ENCODE assay signal across 11 mouse cellular contexts in the genomic region with DNA sequence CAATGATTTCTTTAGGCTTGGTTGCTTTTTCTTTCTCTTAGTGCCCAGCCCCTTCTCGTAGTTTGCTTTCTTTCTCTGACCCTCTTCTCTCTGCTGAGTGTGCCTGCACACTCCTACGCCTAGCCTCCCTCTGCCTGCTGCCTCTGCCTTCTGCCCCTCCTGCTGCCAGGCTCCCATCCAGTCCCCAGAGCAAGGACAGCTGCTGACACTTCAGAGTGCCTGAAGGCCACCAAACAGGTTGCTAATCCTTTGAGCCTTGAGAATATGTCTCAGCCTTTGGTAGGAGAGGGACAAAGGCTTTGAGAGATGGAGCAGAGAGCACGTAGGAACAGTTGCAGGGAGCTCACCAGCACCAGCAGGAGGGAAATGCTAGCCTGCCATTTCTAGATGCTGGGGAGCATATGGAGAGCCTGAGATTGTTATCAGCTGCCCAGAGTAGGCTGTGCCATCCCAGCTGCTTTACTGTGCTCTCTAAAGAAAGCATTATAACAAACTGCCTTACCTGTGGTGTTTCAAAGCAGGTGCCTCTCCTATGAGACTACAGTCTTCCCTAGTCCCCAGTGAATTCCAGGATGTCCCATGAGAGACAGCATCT.
DNase-seq lines count a peak whose midpoint lies in the region; ATAC-seq and TF ChIP-seq lines count a peak whose summit lies in the region.
"Had no signal": no experiment of that assay in that cellular context is flagged by ENCODE, and none has a peak within 500 bp of the region (broad histone marks: within the 10 kb centered on the region; RNA-seq: fewer than 3 reads in every experiment).

No protein-coding gene starts in this region.

- no peak for DNase-seq in kidney, adult 18-20 months
- peak; percentile 45 for DNase-seq in brain, embryonic 14.5 days (ENCODE audit: low read depth)
- DNase-seq in layer of hippocampus, postnatal 25 days (ENCODE audit: extremely low spot score in 1 of 2, low spot score in 1 of 2), result peak; percentile 52 to 58
- DNase-seq in cerebellum, adult 11 months, result no peak
- no peak for DNase-seq in urinary bladder, adult 2 months (ENCODE audit: low spot score)
- DNase-seq: kidney, adult 9 months; lung, postnatal 36 days had no signal

- H3K36me3 ChIP-seq in kidney, embryonic 15.5 days, result no peaks in the 10 kb centered on the region
- H3K36me3 ChIP-seq: liver, embryonic 12.5 days had no signal

- H3K4me1 ChIP-seq in kidney, embryonic 15.5 days, result 0 out of 2 replicates have a peak, but pooled peaks cover 4% of the 10 kb centered on the region
- H3K4me1 ChIP-seq: liver, embryonic 12.5 days had no signal

- ATAC-seq in kidney, embryonic 15.5 days (replicated peaks; ENCODE audit: low FRiP score), result peak; percentile 76
- peak; percentile 99 for ATAC-seq in frontal cortex, adult (ENCODE audit: low TSS enrichment)
- no peak for ATAC-seq in erythroid progenitor cell, adult 5-6 weeks (replicated peaks; ENCODE audit: low FRiP score, poor library complexity, severe bottlenecking)
- ATAC-seq: liver, embryonic 12.5 days had no signal

- H3K9ac ChIP-seq in kidney, embryonic 15.5 days, result no peak overlapping the region
- H3K9ac ChIP-seq: liver, embryonic 12.5 days had no signal

- WGBS in kidney, embryonic 15.5 days, result 44% methylated on average over 3 of the region's 3 CpGs

- no peaks in the 10 kb centered on the region for H3K9me3 ChIP-seq in kidney, embryonic 15.5 days (replicated peaks)
- H3K9me3 ChIP-seq: liver, embryonic 12.5 days had no signal

- H3K4me2 ChIP-seq in kidney, embryonic 15.5 days, result no peak overlapping the region
- H3K4me2 ChIP-seq: liver, embryonic 12.5 days had no signal

- 0 out of 2 replicates have a peak overlapping the region, but pooled peaks have one; percentile 9 for H3K27ac ChIP-seq in kidney, embryonic 15.5 days
- H3K27ac ChIP-seq: liver, embryonic 12.5 days had no signal

- H3K4me3 ChIP-seq in kidney, embryonic 15.5 days (replicated peaks), result no peak overlapping the region
- H3K4me3 ChIP-seq: liver, embryonic 12.5 days had no signal

- no peak for TF ChIP-seq CTCF in brain, embryonic 14.5 days (IDR thresholded peaks at IDR 0.05; ENCODE audit: borderline replicate concordance, extremely low read depth, insufficient read depth, insufficient read length)

- no peaks in the 10 kb centered on the region for H3K27me3 ChIP-seq in kidney, embryonic 15.5 days
- H3K27me3 ChIP-seq: liver, embryonic 12.5 days had no signal

- TF ChIP-seq POLR2A in brain, embryonic 14.5 days (IDR thresholded peaks at IDR 0.05; ENCODE audit: borderline replicate concordance, extremely low read depth, insufficient read depth, insufficient read length, poor library complexity, severe bottlenecking), result no peak

Comparison
In these comparisons a context has a peak if more than half of its experiments do, and no peak if none do; other contexts are left out.
1. DNase-seq: peak in brain, embryonic 14.5 days (single experiment) and layer of hippocampus, postnatal 25 days (2 of 2); none in kidney, adult 18-20 months (single experiment), cerebellum, adult 11 months (single experiment) and urinary bladder, adult 2 months (single experiment).